Mouse (Mus musculus): ENCODE data around the gene Kmt2b. TPM values are rescaled to one million over a fixed set of nuclear protein-coding genes. Genes with fewer than 3 reads are reported as not detected.

Kmt2b gene
- total and polyA plus RNA-seq, 3 experiments = 15.6 to 48.2 TPM; not detected in 1

GRCm38 (mm10) chr7:30544327-30544726 lies 44.2 kb downstream of the Kmt2b start (continued):
- TF ChIP-seq CTCF (IDR thresholded peaks at IDR 0.05 in 2 of 3, conservative IDR thresholded peaks at IDR 0.05 in 1 of 3; ENCODE audit: control insufficient read depth in 1 of 3, insufficient read depth in 1 of 3, low read depth in 2 of 3, low read length in 3 of 3, poor library complexity in 1 of 3, severe bottlenecking in 1 of 3) = no peak

- H3K27me3 ChIP-seq (ENCODE audit: control insufficient read depth in 1 of 2, insufficient read depth in 2 of 2, low read length in 2 of 2) = no peaks in the 10 kb centered on the region
- H3K27ac ChIP-seq (ENCODE audit: control insufficient read depth, low read depth, low read length) = no peak overlapping the region
- H3K4me3 ChIP-seq (ENCODE audit: control insufficient read depth in 1 of 2, insufficient read depth in 1 of 2, low read depth in 2 of 2, low read length in 2 of 2) = no peak overlapping the region
- H3K4me1 ChIP-seq (ENCODE audit: control insufficient read depth in 1 of 2, insufficient read depth in 2 of 2, low read length in 2 of 2) = peaks cover 0 to 20% of the 10 kb centered on the region in 2 experiments; a peak in 3 of 4 replicates
- peaks cover 0 to 22% of the 10 kb centered on the region in 2 experiments; a peak in 2 of 4 replicates for H3K36me3 ChIP-seq (ENCODE audit: control insufficient read depth in 1 of 2, insufficient read depth in 2 of 2, low read length in 2 of 2)
- H3K79me2 ChIP-seq (ENCODE audit: control insufficient read depth, insufficient read depth, low read length, poor library complexity) = no peaks in the 10 kb centered on the region
- H3K9ac ChIP-seq (ENCODE audit: control insufficient read depth, low read depth, low read length, poor library complexity, severe bottlenecking) = no peak overlapping the region
- TF ChIP-seq ZKSCAN1 (IDR thresholded peaks at IDR 0.05; ENCODE audit: low read depth, low read length) = no peak
- no peak for TF ChIP-seq GATA1 (IDR thresholded peaks at IDR 0.05; ENCODE audit: low read depth, low read length)
- TF ChIP-seq POLR2A (IDR thresholded peaks at IDR 0.05; ENCODE audit: control insufficient read depth in 1 of 2, insufficient read depth in 1 of 2, low read depth in 1 of 2, low read length in 2 of 2, poor library complexity in 1 of 2) = no peak
- no peak for TF ChIP-seq ZNF384 (IDR thresholded peaks at IDR 0.05; ENCODE audit: low read depth, low read length)
- no peak for TF ChIP-seq USF2 (IDR thresholded peaks at IDR 0.05; ENCODE audit: borderline replicate concordance in 1 of 2, insufficient read depth in 1 of 2, low read depth in 1 of 2, low read length in 2 of 2)
- no peak for TF ChIP-seq NELFE (IDR thresholded peaks at IDR 0.05; ENCODE audit: low read depth, low read length)
- no peak for TF ChIP-seq ETS1 (IDR thresholded peaks at IDR 0.05; ENCODE audit: low read depth, low read length)
- no peak for TF ChIP-seq MEF2A (IDR thresholded peaks at IDR 0.05; ENCODE audit: extremely low read depth, insufficient replicate concordance, low read depth, low read length, poor library complexity, severe bottlenecking)
- no peak for TF ChIP-seq ZMIZ1 (IDR thresholded peaks at IDR 0.05; ENCODE audit: low read depth, low read length)
- no peak for TF ChIP-seq MYB (IDR thresholded peaks at IDR 0.05; ENCODE audit: low read depth, low read length)
- no peak for TF ChIP-seq NRF1 (IDR thresholded peaks at IDR 0.05; ENCODE audit: insufficient read depth, low read depth, low read length, poor library complexity, severe bottlenecking)
- TF ChIP-seq CHD1 (IDR thresholded peaks at IDR 0.05; ENCODE audit: low read depth, low read length) = no peak
- no peak for TF ChIP-seq CTCF (IDR thresholded peaks at IDR 0.05 in 2 of 3, conservative IDR thresholded peaks at IDR 0.05 in 1 of 3; ENCODE audit: control insufficient read depth in 1 of 3, insufficient read depth in 1 of 3, low read depth in 2 of 3, low read length in 3 of 3, poor library complexity in 1 of 3, severe bottlenecking in 1 of 3)
- TF ChIP-seq CHD2 (IDR thresholded peaks at IDR 0.05; ENCODE audit: low read length) = no peak
- TF ChIP-seq E2F4 (IDR thresholded peaks at IDR 0.05; ENCODE audit: borderline replicate concordance, low read depth, low read length) = no peak
- no peak for DNase-seq (ENCODE audit: low read depth, low spot score)
- H3K9me3 ChIP-seq (replicated peaks; ENCODE audit: insufficient read depth, low read length) = no peaks in the 10 kb centered on the region
Observed at GRCm38 (mm10) chr7:30540572-30540971, 48.0 kb downstream of the Kmt2b start.
